Mouse (Mus musculus): Measurements from ENCODE around the gene Ypel5.

Ypel5 gene

DNA sequence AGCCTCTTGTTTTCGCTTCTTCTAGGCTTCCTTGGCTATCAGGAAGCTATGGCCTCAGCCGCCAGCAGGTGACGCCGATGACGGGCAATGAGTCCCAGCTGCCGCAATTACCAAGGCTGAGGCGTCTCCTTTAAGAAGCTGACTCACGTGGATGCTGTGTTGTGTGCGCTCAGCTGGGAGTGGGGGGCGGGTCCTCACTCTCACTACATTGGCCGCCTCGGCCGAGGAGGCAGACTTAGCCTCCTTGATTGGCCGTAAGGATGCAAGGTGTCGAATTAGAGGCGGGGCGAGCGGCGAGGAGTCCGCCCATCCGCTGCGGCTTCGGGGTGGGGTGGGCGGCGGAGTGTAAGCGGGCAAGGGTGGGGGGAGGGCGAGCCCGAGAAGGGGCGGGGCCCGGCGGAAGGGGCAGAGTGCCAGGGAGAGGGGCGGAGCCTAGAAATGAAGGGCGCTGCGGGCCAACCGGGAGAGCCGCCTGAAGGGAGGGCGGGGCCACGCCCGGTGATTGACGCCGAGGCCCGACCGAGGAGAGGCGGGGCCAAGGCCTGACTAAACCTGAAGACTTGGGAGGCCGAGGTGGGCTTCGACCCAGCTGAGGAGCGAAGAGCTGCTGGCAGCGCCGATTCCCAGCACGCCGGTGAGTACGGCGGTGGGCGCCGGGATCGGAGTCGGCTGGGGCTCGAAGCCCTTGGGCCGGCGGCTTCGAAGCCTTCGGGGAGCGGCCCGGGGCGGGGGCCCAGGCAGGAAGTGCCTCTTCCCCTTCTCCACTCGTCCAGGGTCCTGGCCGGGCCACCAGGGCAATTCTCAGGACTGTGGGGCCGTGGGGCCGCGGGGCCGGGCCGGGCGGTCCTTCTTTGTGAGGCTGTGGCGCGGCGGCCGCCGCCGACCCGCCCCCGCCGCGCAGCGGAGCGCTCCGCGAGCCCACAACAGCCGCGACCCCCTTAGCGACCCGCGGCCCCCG, at the start of gene Ypel5:
Ypel5 (plus strand) TSS at position 296 of the 958 bp plus-strand sequence.
- peak; percentile 100 for DNase-seq

GRCm38 (mm10) chr17:72787886-72788436, 48.3 kb upstream of the Ypel5 start:
- DNase-seq, result no peak

DNA sequence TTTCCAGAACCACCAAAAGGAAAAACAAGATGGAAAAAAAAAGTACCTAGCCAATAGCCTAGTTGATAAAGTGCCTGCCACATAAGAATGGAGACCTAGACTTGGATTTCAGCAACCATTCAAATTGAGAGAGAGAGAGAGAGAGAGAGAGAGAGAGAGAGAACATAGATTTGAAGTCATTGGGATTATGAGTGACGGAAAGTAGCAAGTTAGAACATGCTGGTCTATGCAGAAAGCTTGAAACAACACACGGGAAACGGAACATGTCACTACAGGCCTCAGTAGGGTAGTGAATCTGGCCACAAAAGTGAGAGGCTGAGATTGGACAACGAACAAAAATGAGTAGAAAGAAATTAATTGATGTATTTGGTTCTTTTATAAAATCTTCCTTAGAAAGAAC, 43.0 kb upstream of the Ypel5 start:
- DNase-seq, result no peak

DNA sequence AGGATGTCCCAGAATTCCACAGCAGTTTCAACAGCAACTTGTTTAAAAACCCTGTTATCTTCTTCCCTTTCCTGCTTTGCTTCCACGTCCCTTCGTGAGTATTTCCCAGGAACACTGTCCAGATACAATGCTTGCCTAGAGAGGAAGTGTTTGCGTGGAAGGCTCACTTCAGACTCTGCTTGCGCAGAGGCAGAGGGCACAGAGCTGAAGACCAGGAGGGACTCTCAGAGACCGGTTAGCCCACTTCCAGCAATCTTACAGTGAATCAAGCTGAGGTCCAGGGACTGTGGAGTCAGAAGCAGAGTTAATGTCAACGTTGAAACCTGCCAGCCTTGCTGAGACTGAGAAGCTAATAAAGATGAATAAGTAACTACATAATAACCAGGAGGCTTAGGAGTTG, 41.6 kb upstream of the Ypel5 start:
- DNase-seq, result no peak

- no peak for DNase-seq
Observed at GRCm38 (mm10) chr17:72795392-72796047, 40.7 kb upstream of the Ypel5 start.

DNA sequence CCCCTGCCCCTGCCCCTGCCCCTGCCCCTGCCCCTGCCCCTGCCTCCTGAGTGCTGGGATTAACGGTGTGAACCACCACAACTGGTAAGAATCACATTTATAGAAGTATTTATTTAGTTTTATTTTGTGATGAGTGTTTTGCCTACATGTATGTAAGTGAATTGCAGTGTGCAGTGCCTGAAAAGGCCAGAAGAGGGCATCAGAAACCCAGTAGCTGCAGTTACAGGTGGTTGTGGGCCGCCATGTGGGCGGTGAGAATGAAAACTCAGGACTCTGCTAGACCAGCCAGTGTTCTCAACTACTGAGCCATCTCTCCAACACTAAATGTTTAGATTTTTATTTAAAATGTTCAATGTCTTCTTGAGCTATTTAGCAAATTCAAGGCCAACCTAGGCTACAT, 39.7 kb upstream of the Ypel5 start:
- no peak for DNase-seq

GRCm38 (mm10) chr17:72797867-72798266, 38.4 kb upstream of the Ypel5 start:
- no peak for DNase-seq

GRCm38 (mm10) chr17:72809942-72810654, 26.2 kb upstream of the Ypel5 start:
- no peak for DNase-seq

GRCm38 (mm10) chr17:72813419-72814315, 22.6 kb upstream of the Ypel5 start:
- DNase-seq, result peak; percentile 26

- no peak for DNase-seq
Observed at GRCm38 (mm10) chr17:72817574-72817973, 18.7 kb upstream of the Ypel5 start.

DNA sequence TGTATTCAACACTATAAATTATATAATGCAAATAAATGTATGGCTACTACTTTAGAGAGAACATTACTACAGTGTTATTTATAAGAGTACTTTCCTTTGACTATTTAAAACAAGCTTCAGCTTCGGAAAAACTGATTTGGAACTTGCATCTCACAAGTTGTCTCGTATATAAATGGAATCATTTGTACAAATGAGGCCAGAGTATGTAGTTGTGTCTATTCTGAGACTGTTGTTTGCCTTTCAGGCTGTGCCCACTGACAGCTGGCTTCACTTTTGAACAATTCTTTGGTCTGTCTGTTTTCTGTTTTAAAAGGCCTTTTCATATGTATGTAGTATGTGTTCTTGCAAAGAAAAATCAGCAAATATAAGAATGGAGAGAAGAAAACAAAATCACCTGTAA, 16.5 kb upstream of the Ypel5 start:
- DNase-seq, result no peak

DNA sequence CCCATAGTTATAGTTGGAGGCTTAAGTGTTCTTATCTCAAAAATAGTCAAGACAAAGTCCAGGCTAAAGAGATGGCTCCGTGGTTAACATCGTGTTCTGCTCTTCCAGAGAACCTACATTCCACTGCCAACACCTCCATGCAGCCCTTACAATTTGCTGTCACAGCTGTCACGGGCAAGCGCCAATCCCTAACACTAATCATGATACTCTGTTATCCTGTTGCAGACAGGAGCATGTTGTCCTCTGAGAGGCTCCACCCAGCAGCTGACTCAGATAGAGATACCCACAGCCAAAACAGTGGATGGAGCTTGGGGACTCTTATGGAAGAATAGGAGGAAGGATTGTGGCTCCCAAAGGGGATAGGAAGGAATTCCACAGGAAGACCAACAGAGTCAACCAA, 15.8 kb upstream of the Ypel5 start:
- no peak for DNase-seq

DNA sequence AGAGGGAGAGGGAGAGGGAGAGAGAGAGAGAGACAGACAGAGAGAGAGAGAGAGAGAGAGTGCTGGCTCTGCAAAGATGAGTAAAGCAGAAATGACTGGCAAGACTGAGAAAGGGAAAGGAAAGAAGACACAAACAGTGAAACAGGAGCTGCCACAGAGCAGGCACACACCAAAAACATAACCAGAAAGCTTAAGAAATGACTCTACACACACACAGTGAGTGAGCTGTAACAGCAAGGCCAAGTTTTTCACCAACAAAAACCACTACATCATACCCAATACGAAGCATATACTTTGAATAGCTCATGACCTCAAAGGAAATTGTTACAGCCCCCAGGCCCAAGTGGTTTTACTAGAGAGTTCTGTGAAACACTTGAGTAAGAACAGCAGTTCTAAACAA, 14.3 kb upstream of the Ypel5 start:
- DNase-seq, result no peak

GRCm38 (mm10) chr17:72826916-72827534, 9.2 kb upstream of the Ypel5 start:
- DNase-seq, result no peak

GRCm38 (mm10) chr17:72828027-72828678, 8.1 kb upstream of the Ypel5 start:
- DNase-seq, result no peak

DNA sequence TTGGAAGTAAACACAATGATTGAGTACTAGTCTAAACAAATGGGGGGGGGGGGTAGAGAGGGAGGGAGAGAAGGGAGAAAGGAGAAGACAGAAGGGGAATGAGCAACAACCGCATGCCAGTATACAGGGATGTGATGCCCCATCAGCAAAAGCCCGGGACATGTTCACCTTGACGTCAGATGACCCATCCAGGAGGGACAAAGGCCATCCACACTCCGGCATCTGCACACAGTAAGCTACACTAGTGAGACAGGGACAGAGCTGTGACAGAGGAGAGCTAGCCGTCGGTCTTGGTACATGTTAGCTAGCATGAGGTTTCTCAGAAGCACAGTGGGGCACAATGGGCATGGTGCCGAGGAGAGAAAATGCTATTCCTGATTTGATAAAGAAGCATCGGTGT, 7.6 kb upstream of the Ypel5 start:
- no peak for DNase-seq

- DNase-seq, result peak; percentile 92
Observed at GRCm38 (mm10) chr17:72837140-72837712, 973 bp downstream of the Ypel5 start.

DNA sequence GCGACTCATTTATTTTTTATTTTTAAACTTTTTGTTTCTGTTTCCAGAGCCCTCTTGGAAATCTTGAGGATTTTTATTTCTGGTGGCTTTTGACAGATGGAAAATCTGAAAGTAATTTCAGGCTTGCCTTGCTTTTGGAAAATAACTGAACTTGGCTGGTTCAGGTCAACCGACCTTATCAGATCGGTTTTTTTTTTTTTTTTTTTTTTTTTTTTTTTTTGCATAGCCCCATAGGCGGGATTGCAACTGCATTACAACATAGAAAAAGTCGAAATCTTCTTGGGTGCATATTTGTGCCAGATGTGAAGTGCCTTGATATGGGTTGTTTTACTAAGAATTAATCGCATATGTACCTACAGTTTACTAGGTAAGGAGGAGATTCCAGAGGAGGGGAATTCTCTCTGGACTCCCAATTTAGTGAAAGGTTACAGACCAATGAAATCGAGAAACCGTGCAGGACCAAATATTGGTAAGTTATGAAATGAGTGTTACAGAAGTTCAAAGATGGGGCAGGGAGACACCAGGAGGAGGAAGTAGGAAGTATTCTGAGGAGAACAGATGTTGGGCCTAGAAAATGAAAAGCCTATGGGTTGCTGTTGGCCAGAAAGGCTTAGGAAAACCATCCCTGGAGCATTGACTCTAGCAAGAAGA, 1.7 kb downstream of the Ypel5 start:
- no peak for DNase-seq

DNA sequence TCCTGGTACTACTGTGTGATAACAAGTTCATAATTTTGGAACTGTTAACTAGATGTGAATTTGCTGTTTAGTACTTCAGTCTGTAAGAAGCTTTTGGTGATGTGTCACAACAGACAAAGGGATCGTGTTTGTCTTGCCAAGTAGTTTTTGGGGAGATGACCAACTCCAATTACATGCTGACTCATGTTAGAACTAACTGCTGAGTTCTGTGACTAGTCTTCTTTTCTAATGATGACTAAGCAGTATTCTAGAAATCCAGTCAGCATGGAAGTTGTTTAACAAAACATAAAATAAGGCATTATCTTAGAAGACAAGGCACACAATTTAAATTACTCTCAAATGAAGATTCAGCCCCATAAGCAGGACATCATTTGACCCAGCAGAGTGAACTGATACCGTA, 2.7 kb downstream of the Ypel5 start:
- no peak for DNase-seq

- DNase-seq, result no peak
Observed at GRCm38 (mm10) chr17:72844393-72844792, 8.1 kb downstream of the Ypel5 start.
